Mouse (Mus musculus): ENCODE results near the gene Dmkn.
"Not testable (repeated sequence)": the region's sequence is repeated elsewhere in the genome, so short reads cannot be mapped to it uniquely, and the experiment has no call there.

Gene Dmkn

DNA sequence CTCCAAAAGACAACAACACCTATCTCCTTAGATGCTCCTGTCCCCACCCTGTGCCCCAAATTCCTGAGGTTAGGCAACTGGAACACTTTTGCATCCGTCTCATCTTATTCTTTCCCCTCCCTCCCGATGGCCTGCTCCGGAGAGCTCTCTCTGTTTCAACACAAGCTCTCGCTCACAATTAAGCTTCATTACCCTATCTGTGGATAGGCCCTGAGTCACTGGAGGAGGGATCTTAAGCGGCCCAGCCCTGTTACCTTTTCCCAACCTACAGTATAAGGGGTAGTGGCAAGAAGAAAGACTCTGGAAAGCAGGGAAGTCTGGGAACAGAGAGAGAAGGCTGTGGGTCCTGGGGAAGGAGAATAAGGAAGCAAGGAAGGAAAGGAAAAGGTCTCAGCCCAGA lies at the start of gene Dmkn:
TSS of gene Dmkn (plus strand) at position 301 of the 400 bp plus-strand sequence.
- no peak for DNase-seq

DNA sequence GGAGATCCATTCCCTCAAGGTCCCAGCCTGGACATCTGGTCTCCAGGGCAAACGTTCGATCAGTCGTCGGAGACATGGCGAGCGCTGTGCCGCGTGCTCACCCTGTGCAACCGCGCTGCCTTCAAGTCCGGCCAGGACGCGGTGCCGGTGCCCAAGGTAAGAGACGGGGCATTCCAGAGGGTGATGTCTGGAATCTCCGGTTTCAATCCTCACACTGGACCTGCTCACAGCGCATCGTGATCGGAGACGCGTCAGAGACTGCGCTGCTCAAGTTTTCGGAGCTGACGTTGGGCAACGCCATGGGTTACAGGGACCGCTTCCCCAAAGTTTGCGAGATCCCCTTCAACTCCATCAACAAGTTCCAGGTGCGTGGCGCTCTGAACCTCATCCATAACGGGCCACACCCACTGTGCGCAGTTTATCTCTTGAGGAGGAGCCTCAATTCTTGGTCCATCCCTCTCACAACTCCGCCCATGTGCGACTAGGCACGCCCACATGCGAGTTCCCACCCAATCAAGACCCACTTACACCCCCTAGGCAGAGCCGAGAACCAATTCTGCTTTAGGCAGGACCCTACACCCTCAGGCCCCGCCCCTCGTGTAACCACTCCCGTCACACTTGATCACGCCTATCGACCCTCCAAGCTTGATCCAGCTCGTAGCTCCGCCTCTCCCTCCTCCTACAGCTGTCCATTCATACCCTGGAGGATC lies 46.4 kb upstream of the Dmkn start:
- peak; percentile 53 to 73 for DNase-seq

DNA sequence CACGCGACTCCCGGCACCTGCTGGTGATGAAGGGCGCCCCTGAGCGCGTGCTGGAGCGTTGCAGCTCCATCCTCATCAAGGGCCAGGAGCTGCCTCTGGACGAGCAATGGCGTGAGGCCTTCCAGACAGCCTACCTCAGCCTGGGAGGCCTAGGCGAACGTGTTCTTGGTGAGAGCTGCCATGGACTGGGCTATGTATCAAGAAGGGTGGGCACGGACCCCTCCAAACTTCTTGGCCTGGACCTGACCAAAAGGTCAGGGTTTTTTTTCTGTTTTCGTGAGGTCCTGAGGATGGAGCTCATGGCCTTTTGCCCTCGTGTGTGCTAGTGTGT lies 45.9 kb upstream of the Dmkn start:
- no peak for DNase-seq

- DNase-seq = no peak
Measured at GRCm38 (mm10) chr7:30719669-30720068, 43.9 kb upstream of the Dmkn start.

GRCm38 (mm10) chr7:30721286-30721685 lies 42.3 kb upstream of the Dmkn start:
- DNase-seq = no peak

DNA sequence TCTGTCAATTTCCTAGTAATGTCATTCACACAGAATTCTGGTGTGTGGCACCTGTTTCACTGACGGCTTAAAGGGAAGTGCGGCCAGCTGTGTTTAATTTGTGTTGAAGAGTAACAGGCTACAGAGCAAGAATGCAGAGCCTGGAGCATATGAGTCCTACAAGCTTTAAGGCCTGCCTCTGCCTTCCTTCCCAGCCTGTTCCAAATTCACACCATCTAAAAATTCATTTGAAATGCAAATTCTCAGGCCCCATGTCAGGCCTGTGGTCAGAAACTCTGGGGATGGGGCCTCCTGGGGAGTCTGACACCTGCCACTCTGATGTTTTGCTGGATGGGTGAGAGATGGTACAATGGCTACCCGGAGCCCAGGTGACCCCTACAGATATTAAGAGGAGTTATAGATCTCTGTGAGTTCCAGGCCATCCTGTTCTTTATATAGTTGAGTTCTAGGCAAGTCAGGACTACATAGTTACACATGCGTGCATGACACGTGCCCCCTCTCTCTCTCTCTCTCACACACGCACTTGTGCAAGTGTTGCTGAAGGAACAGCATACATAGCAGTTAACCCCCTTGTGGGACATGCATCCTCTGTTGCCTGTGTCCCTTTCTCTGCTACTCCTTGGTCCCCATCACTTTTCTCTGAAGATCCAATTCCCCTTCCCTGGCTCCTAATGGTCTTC lies 40.1 kb upstream of the Dmkn start:
- no peak for DNase-seq

- DNase-seq = no peak
Measured at GRCm38 (mm10) chr7:30728214-30728613, 35.3 kb upstream of the Dmkn start.

DNA sequence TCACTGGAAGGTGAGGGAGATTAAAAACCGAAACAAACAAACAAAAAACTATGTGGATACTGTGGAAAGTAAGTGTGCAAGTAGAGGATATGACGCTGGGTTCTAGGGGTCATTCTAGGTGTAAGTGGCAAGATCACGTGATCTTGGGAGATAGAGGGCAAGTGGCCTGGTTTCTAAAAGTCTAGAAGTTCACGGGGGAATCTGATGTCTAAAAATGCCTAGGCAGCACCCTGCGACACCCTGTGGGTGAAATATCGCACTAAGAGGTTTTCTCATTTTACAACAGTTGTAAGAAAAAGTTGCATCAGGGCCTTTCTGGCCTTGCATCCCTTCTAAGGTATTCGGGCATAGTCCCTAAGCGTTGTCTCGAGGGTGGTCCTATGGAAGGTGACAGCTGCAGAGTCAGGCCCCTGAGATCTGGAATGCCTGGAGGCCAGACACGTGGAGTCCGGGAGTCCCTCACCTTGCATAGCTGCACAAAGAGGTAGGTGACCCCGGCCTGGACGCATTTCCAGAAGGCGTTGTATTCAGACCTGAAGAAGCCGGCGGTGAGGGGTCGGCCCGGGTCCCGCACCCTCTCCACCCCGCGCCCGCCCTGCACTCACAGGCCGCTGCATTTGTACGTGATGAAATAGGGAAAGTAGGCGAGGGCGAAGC lies 34.7 kb upstream of the Dmkn start:
- no peak for DNase-seq

DNA sequence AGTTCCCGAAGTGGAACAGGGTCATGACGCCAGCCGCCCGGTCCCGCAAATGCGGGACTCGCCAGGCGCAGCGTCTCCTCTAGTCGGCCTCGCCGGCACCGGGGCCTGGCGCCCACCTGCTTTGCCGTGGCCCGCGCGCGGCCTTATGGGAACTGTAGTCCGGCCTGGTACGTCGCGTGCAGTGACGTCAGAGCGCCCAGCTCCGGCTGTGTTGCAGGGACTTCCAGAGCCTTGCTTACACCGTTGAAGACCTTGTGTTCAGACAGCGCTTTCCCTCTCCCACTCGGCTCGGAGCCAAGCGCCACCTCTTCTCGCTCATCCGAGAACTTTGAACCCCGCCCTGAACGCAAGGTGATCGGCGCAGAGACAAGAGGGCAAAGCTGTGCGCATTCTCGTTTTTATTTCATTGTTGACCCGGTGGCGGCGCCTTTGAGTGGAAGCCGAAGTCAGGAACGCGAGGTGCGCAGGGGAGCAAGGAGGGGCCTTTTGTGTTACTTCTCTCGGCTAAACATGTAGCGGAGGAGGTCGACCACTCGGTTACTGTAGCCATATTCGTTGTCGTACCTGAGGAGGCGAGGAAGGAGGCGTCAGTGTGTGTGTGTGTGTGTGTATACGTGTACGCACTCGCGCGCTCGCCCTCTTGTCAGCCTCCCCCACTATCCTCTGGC lies 34.0 kb upstream of the Dmkn start, which contains the start of gene Tmem147:
TSS of gene Tmem147 (minus strand) at position 145 of the 668 bp plus-strand sequence.
- peak; percentile 94 to 95 for DNase-seq

DNA sequence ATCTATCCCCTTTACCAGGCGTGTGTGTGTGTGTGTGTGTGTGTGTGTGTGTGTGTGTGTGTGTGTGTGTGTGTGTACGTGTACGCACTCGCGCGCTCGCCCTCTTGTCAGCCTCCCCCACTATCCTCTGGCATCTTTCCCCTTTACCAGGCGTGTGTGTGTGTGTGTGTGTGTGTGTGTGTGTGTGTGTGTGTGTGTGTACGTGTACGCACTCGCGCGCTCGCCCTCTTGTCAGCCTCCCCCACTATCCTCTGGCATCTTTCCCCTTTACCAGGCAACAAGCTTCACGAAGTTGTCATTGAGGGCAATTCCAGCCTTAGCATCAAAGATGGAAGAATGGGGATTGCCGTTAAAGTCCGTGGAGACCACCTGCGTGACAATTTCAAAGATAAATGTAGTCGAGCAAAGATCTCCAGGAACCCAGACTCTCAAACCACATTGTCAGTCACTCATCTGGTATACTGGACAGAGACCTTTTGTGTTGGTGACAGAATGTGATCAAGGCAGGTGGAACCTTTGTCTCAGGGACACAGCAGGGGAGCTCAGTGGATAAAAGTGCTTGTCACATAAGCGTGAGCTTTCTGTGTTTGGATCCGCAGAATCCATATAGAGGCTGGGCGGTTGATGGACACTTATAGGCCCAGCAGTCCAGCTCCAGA lies 33.4 kb upstream of the Dmkn start:
- DNase-seq = not testable (repeated sequence)

DNA sequence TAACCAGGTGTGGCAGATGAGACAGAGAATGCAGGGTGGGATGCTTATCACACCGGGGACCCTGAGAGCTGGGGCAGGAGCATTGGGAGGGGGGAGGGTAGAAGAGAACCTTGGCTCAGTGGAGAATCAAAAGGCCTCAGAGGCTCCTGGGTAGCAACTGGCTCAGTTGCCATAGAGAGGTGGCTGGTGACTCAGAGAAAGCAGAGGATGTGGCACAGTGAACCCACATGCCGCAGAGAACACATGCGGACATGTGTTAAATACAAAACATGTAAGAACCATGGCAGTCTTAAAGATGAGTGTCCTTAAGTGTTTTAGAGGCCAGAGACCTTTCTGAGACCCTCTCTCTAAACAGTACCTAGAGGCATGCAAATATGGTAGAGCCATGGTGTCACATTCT lies 27.3 kb upstream of the Dmkn start:
- DNase-seq = no peak

GRCm38 (mm10) chr7:30742570-30742969 lies 21.0 kb upstream of the Dmkn start:
- not testable (repeated sequence) for DNase-seq

DNA sequence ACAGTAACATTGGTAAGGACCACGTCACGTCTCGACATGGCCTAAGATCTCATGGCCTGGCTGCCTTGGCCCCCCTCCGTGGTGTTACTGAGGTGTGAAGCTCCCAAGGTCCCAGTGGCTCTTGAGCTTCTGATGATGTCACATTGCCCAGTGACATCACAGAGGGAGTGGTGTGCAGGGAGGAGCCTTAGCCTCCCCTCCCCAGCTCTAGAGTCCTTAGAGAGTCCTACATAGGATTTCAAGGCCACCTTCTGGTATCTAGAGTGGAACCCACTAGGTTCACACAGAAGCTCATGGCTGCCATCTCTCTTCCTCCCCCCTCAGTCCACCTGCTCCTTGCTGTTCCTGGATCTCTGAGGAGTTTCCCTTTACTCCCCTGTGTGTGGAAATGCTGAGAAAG lies 19.9 kb upstream of the Dmkn start, which contains the start of gene Gapdhs:
TSS of gene Gapdhs (minus strand) at position 65 of the 400 bp plus-strand sequence.
- not testable (repeated sequence) for DNase-seq

GRCm38 (mm10) chr7:30744022-30744598 lies 19.4 kb upstream of the Dmkn start:
- DNase-seq = no peak

DNA sequence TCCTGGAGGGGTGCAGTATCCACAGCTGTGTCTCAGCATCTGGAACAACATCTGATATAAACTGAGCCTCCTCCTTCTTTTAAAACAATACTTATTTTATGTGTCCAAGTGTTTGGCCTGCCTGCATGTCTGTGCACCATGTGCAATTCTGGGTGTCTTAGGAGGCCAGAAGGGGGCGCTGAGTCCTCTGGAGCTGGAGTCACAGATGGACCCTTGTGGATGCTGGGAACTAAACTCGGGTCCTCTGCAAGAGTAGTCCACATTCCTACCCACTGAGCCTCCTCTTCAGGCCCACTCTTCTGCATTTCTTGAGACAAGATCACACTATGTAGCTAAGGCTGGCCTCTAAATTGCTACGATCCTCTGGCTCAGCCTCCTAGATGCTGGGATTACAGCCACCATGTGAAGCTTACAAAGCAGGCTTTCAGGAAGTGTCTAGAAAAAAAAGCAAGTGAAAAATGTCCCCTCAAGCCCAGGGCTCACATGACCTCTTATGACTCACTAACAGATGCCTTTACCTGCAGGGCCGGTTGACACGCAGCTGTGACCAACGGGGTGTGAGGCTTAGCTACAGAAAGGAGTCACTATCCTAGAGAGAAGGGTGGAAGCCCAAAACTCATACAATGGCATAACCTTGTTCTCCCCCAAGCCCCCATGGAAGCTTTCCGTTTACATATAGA lies 15.9 kb upstream of the Dmkn start:
- no peak for DNase-seq

DNA sequence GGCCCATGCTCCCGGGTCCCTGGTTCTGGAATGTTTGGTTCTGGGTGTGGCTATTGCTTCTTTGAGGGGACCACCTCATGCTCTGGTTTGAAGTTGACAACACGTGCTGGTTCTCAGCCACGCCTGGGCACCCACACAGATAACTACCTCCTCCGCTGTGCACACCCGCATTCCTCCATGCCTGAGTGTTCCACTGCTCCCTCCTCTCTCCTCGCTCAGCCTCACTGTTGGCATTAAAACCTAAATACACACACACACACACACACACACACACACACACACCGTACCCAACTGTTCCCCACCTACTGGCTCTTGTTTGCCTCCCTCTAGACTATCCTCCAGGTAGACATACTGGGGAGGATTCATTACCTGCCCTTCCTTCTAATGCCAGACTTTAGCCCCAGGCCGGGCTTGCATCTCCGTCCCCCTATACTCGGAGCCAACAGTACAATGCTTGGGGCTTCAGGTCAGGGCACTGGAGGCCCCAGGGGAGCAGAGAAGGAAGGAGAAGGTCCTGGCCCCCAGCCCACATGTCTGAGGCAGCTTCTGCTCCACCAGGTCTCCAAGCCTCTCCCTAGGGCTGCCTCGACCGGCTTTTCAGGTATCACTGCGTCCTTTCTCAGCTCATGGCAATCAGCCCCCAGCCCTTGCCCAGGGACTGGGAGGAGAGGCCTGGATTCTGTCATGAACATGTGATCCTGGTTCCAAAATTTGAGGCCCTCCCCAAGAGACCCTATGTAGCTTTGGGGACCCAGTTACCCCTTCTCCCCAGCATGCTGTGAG lies 13.5 kb upstream of the Dmkn start:
- DNase-seq = no peak

DNA sequence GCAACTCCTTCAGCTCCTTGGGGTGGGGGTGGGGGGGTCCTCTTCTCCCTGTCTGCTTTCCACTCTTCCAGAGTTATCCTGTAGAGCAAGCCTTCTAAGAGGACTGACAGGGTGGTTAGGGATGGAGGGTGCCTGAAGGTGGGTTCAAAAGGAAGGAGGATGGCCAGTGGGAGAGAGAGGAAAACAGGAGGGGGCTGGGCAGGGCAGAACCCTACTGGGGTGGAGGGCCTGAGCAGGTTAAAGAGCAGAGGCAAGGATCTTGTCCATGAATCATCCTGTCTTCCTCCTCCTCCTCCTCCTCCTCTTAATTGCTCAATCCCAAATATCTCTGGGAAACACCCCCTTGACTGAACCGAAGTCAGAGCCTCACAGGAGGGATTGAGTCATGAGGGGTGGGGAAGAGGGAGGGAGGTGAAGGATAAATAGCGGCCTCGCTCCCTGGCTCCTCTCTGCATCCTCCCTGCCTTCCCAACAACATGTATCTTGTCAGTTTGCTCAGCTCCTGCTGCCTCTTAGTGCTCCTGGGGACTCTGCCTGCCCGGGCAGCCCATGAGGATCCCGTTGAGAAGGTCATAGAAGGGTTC lies 12.4 kb upstream of the Dmkn start, which contains the start of gene Sbsn:
TSS of gene Sbsn (plus strand) at position 386 of the 584 bp plus-strand sequence.
- no peak for DNase-seq

DNA sequence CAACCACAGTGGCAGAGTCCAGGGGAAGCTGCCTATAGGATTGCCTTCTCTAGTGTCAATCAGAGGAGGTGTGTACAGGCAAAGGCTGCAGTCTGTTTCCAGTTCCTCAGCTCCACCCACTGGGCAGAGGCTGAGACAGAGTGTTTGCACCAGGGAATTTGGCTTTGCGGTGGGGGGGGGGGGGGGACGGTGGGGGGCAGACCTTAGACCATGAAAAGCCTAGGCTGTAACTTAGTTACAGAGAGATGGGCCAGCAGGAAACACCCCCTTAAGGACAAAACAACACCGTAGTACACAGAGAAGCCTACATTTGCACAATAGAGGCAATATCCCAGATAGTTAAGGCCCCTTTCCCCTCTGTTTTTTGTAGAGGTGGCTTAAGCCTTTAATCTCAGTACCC lies 6.6 kb upstream of the Dmkn start:
- no peak for DNase-seq

DNA sequence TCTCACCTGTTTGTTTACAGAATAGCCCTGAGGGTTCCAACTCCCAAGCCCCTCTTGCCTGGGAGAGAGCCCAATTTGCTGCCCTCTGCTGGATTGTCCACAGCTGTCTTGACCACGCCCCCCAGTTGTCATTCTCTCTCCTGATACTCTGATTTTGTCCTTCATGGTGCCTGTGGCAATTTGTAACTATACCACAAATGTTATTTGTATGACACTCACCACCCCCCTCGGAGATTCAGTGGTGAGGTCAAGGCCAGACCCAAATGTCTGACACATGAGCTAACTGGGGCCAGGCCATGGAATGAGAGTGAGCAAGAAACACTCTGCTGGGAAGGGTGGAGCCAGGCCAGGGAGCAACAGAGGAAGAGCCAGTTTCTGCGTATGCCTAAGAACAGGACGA lies 4.7 kb upstream of the Dmkn start:
- DNase-seq = no peak

DNA sequence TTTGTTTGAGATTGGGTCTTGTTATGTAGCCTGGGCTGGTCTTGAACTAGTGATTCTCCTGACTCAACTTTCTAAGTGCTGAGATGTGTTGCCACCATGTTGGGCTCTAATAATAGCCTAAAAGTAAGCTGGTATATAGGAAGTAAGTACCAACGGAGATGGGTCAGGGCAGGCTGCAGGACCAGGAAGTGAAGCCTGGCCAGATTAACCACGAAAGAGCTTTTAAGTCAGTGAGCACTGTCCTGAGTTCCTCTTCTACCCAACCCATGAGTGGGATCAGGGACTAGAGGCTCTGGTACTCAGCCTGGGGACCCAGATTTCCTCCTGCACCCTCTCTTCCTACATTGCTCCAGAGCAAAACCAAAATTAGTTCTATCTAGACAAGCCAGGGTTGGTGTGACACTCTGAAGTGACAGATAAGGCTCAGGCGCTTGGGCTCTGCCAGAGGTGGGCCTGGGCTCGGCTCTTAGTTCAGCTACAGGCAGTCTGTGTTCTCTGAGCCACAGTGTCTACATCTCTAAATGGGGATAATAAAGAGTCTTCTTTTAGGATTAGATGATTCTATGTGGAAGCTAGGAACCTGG lies 1.7 kb upstream of the Dmkn start:
- DNase-seq = no peak

Measured in thymus, postnatal 36 days (tissue).